In the genomic region with DNA sequence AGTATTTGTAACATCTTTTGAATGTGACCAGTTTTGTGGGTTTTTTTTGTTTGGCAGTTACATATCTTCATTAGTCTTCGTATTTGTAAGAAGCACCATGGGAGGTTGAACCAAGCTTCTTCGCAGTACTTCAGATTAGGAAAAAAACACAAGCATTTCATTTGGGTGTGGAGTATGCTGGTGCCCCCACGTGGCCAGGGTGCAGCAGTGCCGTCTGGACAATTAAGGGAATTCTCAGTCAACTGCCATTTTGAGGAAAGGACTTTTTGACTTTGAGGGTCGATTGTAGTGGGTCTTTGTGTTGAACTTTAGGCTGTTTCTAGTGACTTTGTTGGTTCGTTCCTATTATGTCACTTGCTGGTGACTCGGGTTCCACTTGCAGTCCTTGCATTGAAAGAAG, we compare ENCODE assay signal across 9 mouse cellular contexts. TPM values are rescaled to one million over a fixed set of nuclear protein-coding genes. Genes with fewer than 3 reads are reported as not detected.
A peak's percentile ranks its signal among the peaks of the same experiment; 100 is the strongest.
DNase-seq lines count a peak whose midpoint lies in the region; ATAC-seq lines count a peak whose summit lies in the region.
"Had no signal": no experiment of that assay in that cellular context is flagged by ENCODE, and none has a peak within 500 bp of the region (broad histone marks: within the 10 kb centered on the region; RNA-seq: fewer than 3 reads in every experiment).

No protein-coding gene starts in this region.

- ATAC-seq in hindbrain, embryonic 11.5 days (ENCODE audit: low FRiP score) = no peak
- no peak for ATAC-seq in hindbrain, embryonic 12.5 days (ENCODE audit: low FRiP score)
- ATAC-seq in embryonic facial prominence, embryonic 14.5 days (ENCODE audit: low read depth) = no peak
- peak; percentile 39; the same call in 1 of the 2 replicates for ATAC-seq in kidney, embryonic 16.5 days (ENCODE audit: low FRiP score, low TSS enrichment)

- no peaks in the 10 kb centered on the region for H3K36me3 ChIP-seq in hindbrain, embryonic 11.5 days (ENCODE audit: control insufficient read depth, insufficient read depth, low read length)
- no peaks in the 10 kb centered on the region for H3K36me3 ChIP-seq in hindbrain, embryonic 12.5 days
- H3K36me3 ChIP-seq in embryonic facial prominence, embryonic 14.5 days (ENCODE audit: control insufficient read depth, insufficient read depth, low read length) = no peaks in the 10 kb centered on the region
- H3K36me3 ChIP-seq in kidney, embryonic 16.5 days (ENCODE audit: insufficient read depth, low read length) = no peaks in the 10 kb centered on the region

- no peaks in the 10 kb centered on the region for H3K27me3 ChIP-seq in hindbrain, embryonic 11.5 days (ENCODE audit: control insufficient read depth, insufficient read depth, low read length)
- H3K27me3 ChIP-seq in hindbrain, embryonic 12.5 days = no peaks in the 10 kb centered on the region
- H3K27me3 ChIP-seq in embryonic facial prominence, embryonic 14.5 days (replicated peaks; ENCODE audit: control insufficient read depth, insufficient read depth, low read length) = no peaks in the 10 kb centered on the region
- no peaks in the 10 kb centered on the region for H3K27me3 ChIP-seq in kidney, embryonic 16.5 days (ENCODE audit: insufficient read depth, low read length)

- H3K27ac ChIP-seq in hindbrain, embryonic 11.5 days (ENCODE audit: low read depth, low read length) = no peak overlapping the region
- no peak overlapping the region for H3K27ac ChIP-seq in hindbrain, embryonic 12.5 days
- no peak overlapping the region for H3K27ac ChIP-seq in embryonic facial prominence, embryonic 14.5 days (replicated peaks; ENCODE audit: low read depth, low read length)
- no peak overlapping the region for H3K27ac ChIP-seq in kidney, embryonic 16.5 days (ENCODE audit: low read length)

- peak; percentile 71 for DNase-seq in hindbrain, embryonic 11.5 days (ENCODE audit: low spot score)
- peak; percentile 66 for DNase-seq in CD4-positive, CD25-positive, alpha-beta regulatory T cell, adult 2 months (ENCODE audit: low read depth, low spot score)
- peak; percentile 62 for DNase-seq in adrenal gland, postnatal 25 days
- DNase-seq in embryonic facial prominence, embryonic 14.5 days (ENCODE audit: low spot score) = peak; percentile 42
- DNase-seq in lung, postnatal 14 days = peak; percentile 43
- peak; percentile 17 for DNase-seq in spleen, adult 12 weeks (ENCODE audit: low spot score)

- no peaks in the 10 kb centered on the region for H3K9me3 ChIP-seq in hindbrain, embryonic 11.5 days (ENCODE audit: control insufficient read depth, low read length)
- no peaks in the 10 kb centered on the region for H3K9me3 ChIP-seq in hindbrain, embryonic 12.5 days (replicated peaks)
- H3K9me3 ChIP-seq in embryonic facial prominence, embryonic 14.5 days (ENCODE audit: control insufficient read depth, low read length) = no peaks in the 10 kb centered on the region
- H3K9me3 ChIP-seq in kidney, embryonic 16.5 days (ENCODE audit: low read length) = no peaks in the 10 kb centered on the region

- no peak overlapping the region for H3K4me2 ChIP-seq in hindbrain, embryonic 11.5 days (replicated peaks; ENCODE audit: low read depth, low read length)
- no peak overlapping the region for H3K4me2 ChIP-seq in hindbrain, embryonic 12.5 days (replicated peaks)
- H3K4me2 ChIP-seq in embryonic facial prominence, embryonic 14.5 days (ENCODE audit: low read depth, low read length) = no peak overlapping the region
- no peak overlapping the region for H3K4me2 ChIP-seq in kidney, embryonic 16.5 days (replicated peaks; ENCODE audit: low read depth, low read length)

- no peaks in the 10 kb centered on the region for H3K4me1 ChIP-seq in hindbrain, embryonic 11.5 days (replicated peaks; ENCODE audit: control insufficient read depth, insufficient read depth, low read length)
- no peaks in the 10 kb centered on the region for H3K4me1 ChIP-seq in hindbrain, embryonic 12.5 days
- peaks cover 3% of the 10 kb centered on the region; the same call in 1 of the 2 replicates for H3K4me1 ChIP-seq in embryonic facial prominence, embryonic 14.5 days (ENCODE audit: control insufficient read depth, insufficient read depth, low read length)
- no peaks in the 10 kb centered on the region for H3K4me1 ChIP-seq in kidney, embryonic 16.5 days (ENCODE audit: insufficient read depth, low read length)

- no peak overlapping the region for H3K9ac ChIP-seq in hindbrain, embryonic 11.5 days (ENCODE audit: low read depth, low read length)
- no peak overlapping the region for H3K9ac ChIP-seq in hindbrain, embryonic 12.5 days
- no peak overlapping the region for H3K9ac ChIP-seq in embryonic facial prominence, embryonic 14.5 days (ENCODE audit: low read depth, low read length)
- H3K9ac ChIP-seq in kidney, embryonic 16.5 days (replicated peaks; ENCODE audit: low read length) = no peak overlapping the region

- no peak overlapping the region for H3K4me3 ChIP-seq in hindbrain, embryonic 11.5 days (ENCODE audit: low read depth, low read length)
- H3K4me3 ChIP-seq in hindbrain, embryonic 12.5 days = no peak overlapping the region
- H3K4me3 ChIP-seq in embryonic facial prominence, embryonic 14.5 days (ENCODE audit: low read depth, low read length) = no peak overlapping the region
- H3K4me3 ChIP-seq in kidney, embryonic 16.5 days (ENCODE audit: low read length) = no peak overlapping the region

- WGBS in hindbrain, embryonic 11.5 days = 14% methylated on average over 7 of the region's 7 CpGs
- 18% methylated on average over 7 of the region's 7 CpGs for WGBS in hindbrain, embryonic 12.5 days
- 21% methylated on average over 7 of the region's 7 CpGs for WGBS in embryonic facial prominence, embryonic 14.5 days
- WGBS in kidney, embryonic 16.5 days = 19% methylated on average over 7 of the region's 7 CpGs

RNA-seq across cellular contexts. Expression of a gene that starts 20.8 kb away (rescaled TPM):
- 142 and 151 TPM in 2 replicates for polyA plus RNA-seq in hindbrain, embryonic 11.5 days (2014; fragmentation: Nextera tagmentation; extraction: Ambion mirVana)
- 129 and 140 TPM in 2 replicates for polyA plus RNA-seq in hindbrain, embryonic 12.5 days (2016; fragmentation: Nextera tagmentation; extraction: Ambion mirVana)
- total RNA-seq in adrenal gland, postnatal 25 days (2021) = 85.1 and 90.9 TPM in 2 replicates
- 197 and 214 TPM in 2 replicates for polyA plus RNA-seq in embryonic facial prominence, embryonic 14.5 days (2014; fragmentation: Nextera tagmentation; extraction: Ambion mirVana)
- polyA plus RNA-seq in kidney, embryonic 16.5 days (2015; fragmentation: Nextera tagmentation; extraction: Ambion mirVana) = 146 and 147 TPM in 2 replicates

RNA-seq across cellular contexts. Expression of a gene that starts 22.8 kb away (rescaled TPM):
- 19.8 and 22.2 TPM in 2 replicates for polyA plus RNA-seq in hindbrain, embryonic 11.5 days (2014; fragmentation: Nextera tagmentation; extraction: Ambion mirVana)
- 17.9 and 22.9 TPM in 2 replicates for polyA plus RNA-seq in hindbrain, embryonic 12.5 days (2016; fragmentation: Nextera tagmentation; extraction: Ambion mirVana)
- 4.2 and 4.8 TPM in 2 replicates for total RNA-seq in adrenal gland, postnatal 25 days (2021)
- 6.9 and 10.2 TPM in 2 replicates for polyA plus RNA-seq in embryonic facial prominence, embryonic 14.5 days (2014; fragmentation: Nextera tagmentation; extraction: Ambion mirVana)
- polyA plus RNA-seq in kidney, embryonic 16.5 days (2015; fragmentation: Nextera tagmentation; extraction: Ambion mirVana) = 6.1 and 6.6 TPM in 2 replicates

RNA-seq across cellular contexts. Expression of a gene that starts 32.7 kb away (rescaled TPM):
- polyA plus RNA-seq in hindbrain, embryonic 11.5 days (2014; fragmentation: Nextera tagmentation; extraction: Ambion mirVana) = 0.07 and 0.28 TPM in 2 replicates
- polyA plus RNA-seq in hindbrain, embryonic 12.5 days (2016; fragmentation: Nextera tagmentation; extraction: Ambion mirVana) = 0.79 and 3.0 TPM in 2 replicates
- total RNA-seq in adrenal gland, postnatal 25 days (2021) = 0.15 TPM in 1 of 2 replicates, not detected in the other
- 39.9 and 57.4 TPM in 2 replicates for polyA plus RNA-seq in embryonic facial prominence, embryonic 14.5 days (2014; fragmentation: Nextera tagmentation; extraction: Ambion mirVana)
- polyA plus RNA-seq in kidney, embryonic 16.5 days (2015; fragmentation: Nextera tagmentation; extraction: Ambion mirVana) = 0.06 TPM in 1 of 2 replicates, not detected in the other
- total RNA-seq: layer of hippocampus, adult 18-20 months had no signal

Comparison
In these comparisons a context has a peak if more than half of its experiments do, and no peak if none do; other contexts are left out.
1. DNase-seq: peak in every context shown above with its lines; median percentile 71 in hindbrain, embryonic 11.5 days; 66 in CD4-positive, CD25-positive, alpha-beta regulatory T cell, adult 2 months; 62 in adrenal gland, postnatal 25 days; 43 in lung, postnatal 14 days; 42 in embryonic facial prominence, embryonic 14.5 days; 17 in spleen, adult 12 weeks.
2. RNA of a gene that starts 32.7 kb away (polyA plus RNA-seq): 39.9 to 57.4 TPM in embryonic facial prominence, embryonic 14.5 days; 0.79 to 3.0 TPM in hindbrain, embryonic 12.5 days, 0.07 to 0.28 TPM in hindbrain, embryonic 11.5 days and 0.06 TPM in kidney, embryonic 16.5 days; every median in the first group is over 10 times any median in the second.